Mouse (Mus musculus): ENCODE data around the gene Otof.

- no peak for TF ChIP-seq CTCF (conservative IDR thresholded peaks at IDR 0.05; ENCODE audit: insufficient read depth, insufficient read length, low read depth, low read length)
- no peak for TF ChIP-seq POLR2A (IDR thresholded peaks at IDR 0.05; ENCODE audit: low read depth, low read length)
Observed at GRCm38 (mm10) chr5:30355559-30356159, 106.1 kb downstream of the Otof start.
